Mouse (Mus musculus) spleen, postnatal 0 days (tissue): Measurements from ENCODE around the gene Cyp3a16. TPM values are rescaled to one million over a fixed set of nuclear protein-coding genes. Genes with fewer than 3 reads are reported as not detected.

Source experiments
- polyA plus RNA-seq: library from polyadenylated mRNA; unstranded; fragments of >200 nt; fragmentation: Nextera tagmentation; extraction: Ambion mirVana; gene quantifications from 2 replicates; pipeline ENCODE4 v1.2.1, GENCODE M21; 2015

The Cyp3a16 gene
- polyA plus RNA-seq: not detected in 2 replicates

GRCm38 (mm10) chr5:145469623-145470022 lies at the start of gene Cyp3a16:
Gene Cyp3a16 (minus strand): TSS chr5:145469723.

Other genes with a start within 250 kb of the Cyp3a16 start
- gene Zfp655, start 238.0 kb downstream of the Cyp3a16 start, polyA plus RNA-seq: 18.8 and 19.9 TPM in 2 replicates
- 0.30 and 0.46 TPM in 2 replicates for gene Zscan25, start 189.2 kb downstream of the Cyp3a16 start, polyA plus RNA-seq
- gene Cyp3a57, start 124.4 kb downstream of the Cyp3a16 start, polyA plus RNA-seq: not detected in 2 replicates
- not detected in 2 replicates for gene Cyp3a41b, start 115.0 kb upstream of the Cyp3a16 start, polyA plus RNA-seq